Mouse (Mus musculus) limb, embryonic 12.5 days (tissue): Measurements from ENCODE around the gene Pdzd4. TPM values are rescaled to one million over a fixed set of nuclear protein-coding genes. Genes with fewer than 3 reads are reported as not detected.
A peak's percentile ranks its signal among the peaks of the same experiment; 100 is the strongest.

ENCODE experiments used
- ATAC-seq: fragments of 200-750 bp; cut with Nextera tagmentation; 2 replicates; pipeline ENCODE4 v1.8.0; 2017; ENCODE audit warnings: low read depth, moderate TSS enrichment; ENCODE audit not compliant: insufficient number of reproducible peaks, insufficient read depth, low FRiP score, low TSS enrichment
- H3K27ac ChIP-seq: fragments of 300-500 bp; sonication (generic); 2 replicates; pipeline ENCODE4 v1.5.1; 2016; ENCODE audit warnings: mild to moderate bottlenecking, moderate library complexity
- H3K27me3 ChIP-seq: fragments of 300-500 bp; sonication (generic); 2 replicates; pipeline ENCODE4 v1.6.1; 2016; ENCODE audit warnings: mild to moderate bottlenecking, moderate library complexity
- H3K36me3 ChIP-seq: fragments of 300-500 bp; sonication (generic); 2 replicates; pipeline ENCODE4 v1.6.1; 2016; ENCODE audit warnings: mild to moderate bottlenecking, moderate library complexity
- H3K4me1 ChIP-seq: fragments of 300-500 bp; sonication (generic); replicated peaks from 2 replicates; pipeline ENCODE4 v1.6.1; 2016
- H3K4me2 ChIP-seq: fragments of 300-500 bp; sonication (generic); 2 replicates; pipeline ENCODE4 v1.6.1; 2016; ENCODE audit warnings: mild to moderate bottlenecking, moderate library complexity
- H3K4me3 ChIP-seq: fragments of 300-500 bp; sonication (generic); replicated peaks from 2 replicates; pipeline ENCODE4 v1.5.1; 2016; ENCODE audit warnings: mild to moderate bottlenecking
- H3K9ac ChIP-seq: fragments of 300-500 bp; sonication (generic); replicated peaks from 2 replicates; pipeline ENCODE4 v1.6.1; 2016; ENCODE audit warnings: mild to moderate bottlenecking, moderate library complexity
- H3K9me3 ChIP-seq: fragments of 300-500 bp; sonication (generic); 2 replicates; pipeline ENCODE4 v1.6.1; 2016; ENCODE audit warnings: mild to moderate bottlenecking, moderate library complexity
- WGBS: fragments of 180-500 bp; shearing (Covaris S2); methylation state at CpG from one replicate; pipeline ENCODE4 v1.1.7; 2016; 5-methylcytosine and 5-hydroxymethylcytosine counted together
- polyA plus RNA-seq: library from polyadenylated mRNA; unstranded; fragments of >200 nt; fragmentation: Nextera tagmentation; extraction: Ambion mirVana; gene quantifications from 2 replicates; pipeline ENCODE4 v1.2.1, GENCODE M21; 2016

Pdzd4 gene
- 0.87 and 1.4 TPM in 2 replicates for polyA plus RNA-seq

GRCm38 (mm10) chrX:73824185-73825151 lies at the start of gene Pdzd4:
Gene Pdzd4 (minus strand): TSS chrX:73824969.
- no peaks in the 10 kb centered on the region for H3K36me3 ChIP-seq
- H3K27ac ChIP-seq, result no peak within 1 kb of the TSS
- no peaks in the 10 kb centered on the region for H3K9me3 ChIP-seq
- WGBS, result 19% methylated on average over 51 of the region's 84 CpGs
- H3K4me3 ChIP-seq, result peak within 1 kb of the TSS; percentile 64
- peak within 1 kb of the TSS; percentile 70 for H3K4me2 ChIP-seq
- H3K27me3 ChIP-seq, result peaks cover 35% of the 10 kb centered on the region
- H3K4me1 ChIP-seq, result no peaks in the 10 kb centered on the region
- peak within 1 kb of the TSS; percentile 70 for H3K9ac ChIP-seq
- peak; percentile 73 for ATAC-seq

- Histone ChIP-seq H3K27ac (no peak overlapping the region), H3K36me3 (no peaks in the 10 kb centered on the region), H3K27me3 (peaks cover 3% of the 10 kb centered on the region; the same call in 1 of the 2 replicates), H3K9me3 (no peaks in the 10 kb centered on the region), H3K9ac (no peak overlapping the region), H3K4me2 (no peak overlapping the region), H3K4me3 (no peak overlapping the region), H3K4me1 (no peaks in the 10 kb centered on the region)
- WGBS, result 20% methylated on average over 1 of the region's 1 CpGs
- no peak for ATAC-seq
Measured at GRCm38 (mm10) chrX:73871956-73872355, 47.2 kb upstream of the Pdzd4 start.

DNA sequence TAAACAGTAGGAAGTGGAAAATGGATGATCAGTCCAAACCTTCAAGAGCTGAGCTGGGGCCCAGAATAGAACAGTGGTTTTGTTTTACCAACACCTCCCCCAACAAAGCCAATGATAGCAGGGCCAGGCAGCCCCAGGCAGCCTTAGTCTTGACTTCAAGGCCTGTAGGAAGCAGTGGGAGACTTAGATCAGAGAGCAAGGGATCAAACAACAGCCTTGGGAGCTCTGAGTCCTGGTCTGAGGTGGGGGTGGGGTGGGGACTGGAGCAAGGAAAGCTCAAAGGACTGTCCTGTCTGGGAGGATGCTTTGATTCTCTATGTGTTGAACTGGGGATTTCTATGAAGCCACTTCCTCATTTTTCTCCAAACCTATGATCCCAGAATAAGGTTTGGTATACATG lies 46.7 kb upstream of the Pdzd4 start:
- H3K4me1 ChIP-seq, result no peaks in the 10 kb centered on the region
- no peaks in the 10 kb centered on the region for H3K36me3 ChIP-seq
- H3K4me3 ChIP-seq, result no peak overlapping the region
- no peaks in the 10 kb centered on the region for H3K9me3 ChIP-seq
- H3K27me3 ChIP-seq, result peaks cover under 1% of the 10 kb centered on the region; the same call in 1 of the 2 replicates
- H3K27ac ChIP-seq, result no peak overlapping the region
- no peak overlapping the region for H3K9ac ChIP-seq
- no peak overlapping the region for H3K4me2 ChIP-seq
- ATAC-seq, result no peak

DNA sequence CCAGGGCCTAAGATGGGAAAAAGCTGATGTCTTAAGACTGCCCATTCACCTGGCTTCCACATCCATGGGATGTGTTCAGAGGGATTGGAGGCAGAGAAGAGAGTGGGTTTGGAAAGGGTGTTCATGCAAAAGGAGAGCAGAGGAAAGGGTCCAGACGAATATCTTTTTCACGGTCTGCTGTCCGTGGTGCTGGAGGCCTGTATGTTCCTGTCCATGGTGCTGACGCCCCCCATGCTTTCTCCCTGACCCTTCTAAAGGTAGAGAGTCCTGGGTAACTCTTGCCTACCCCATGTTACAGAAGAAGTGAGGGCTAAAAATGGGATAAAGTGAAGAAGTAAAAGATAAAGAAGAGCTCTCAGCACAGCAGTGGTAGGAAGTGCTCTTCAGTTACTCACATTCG lies 44.6 kb upstream of the Pdzd4 start:
- 13% methylated on average over 5 of the region's 5 CpGs for whole genome bisulfite sequencing
- H3K27me3 ChIP-seq, result no peaks in the 10 kb centered on the region
- H3K27ac ChIP-seq, result no peak overlapping the region
- no peak overlapping the region for H3K4me3 ChIP-seq
- no peak overlapping the region for H3K4me2 ChIP-seq
- ATAC-seq, result no peak
- H3K4me1 ChIP-seq, result no peaks in the 10 kb centered on the region
- no peak overlapping the region for H3K9ac ChIP-seq
- H3K36me3 ChIP-seq, result no peaks in the 10 kb centered on the region
- no peaks in the 10 kb centered on the region for H3K9me3 ChIP-seq

- no peaks in the 10 kb centered on the region for H3K9me3 ChIP-seq
- no peak overlapping the region for H3K9ac ChIP-seq
- H3K27me3 ChIP-seq, result no peaks in the 10 kb centered on the region; the same call in 1 of the 2 replicates
- H3K27ac ChIP-seq, result no peak overlapping the region
- 70% methylated on average over 1 of the region's 1 CpGs for WGBS
- ATAC-seq, result no peak
- H3K4me2 ChIP-seq, result no peak overlapping the region
- H3K4me3 ChIP-seq, result no peak overlapping the region
- no peaks in the 10 kb centered on the region for H3K4me1 ChIP-seq
- H3K36me3 ChIP-seq, result no peaks in the 10 kb centered on the region
Measured at GRCm38 (mm10) chrX:73867852-73868251, 43.1 kb upstream of the Pdzd4 start.

GRCm38 (mm10) chrX:73867256-73867655 lies 42.5 kb upstream of the Pdzd4 start:
- no peak for ATAC-seq
- no peaks in the 10 kb centered on the region; the same call in 1 of the 2 replicates for H3K27me3 ChIP-seq
- no peaks in the 10 kb centered on the region for H3K9me3 ChIP-seq
- no peaks in the 10 kb centered on the region for H3K4me1 ChIP-seq
- 30% methylated on average over 3 of the region's 3 CpGs for whole genome bisulfite sequencing
- H3K9ac ChIP-seq, result no peak overlapping the region
- no peaks in the 10 kb centered on the region for H3K36me3 ChIP-seq
- no peak overlapping the region for H3K4me2 ChIP-seq
- no peak overlapping the region for H3K4me3 ChIP-seq
- H3K27ac ChIP-seq, result no peak overlapping the region

DNA sequence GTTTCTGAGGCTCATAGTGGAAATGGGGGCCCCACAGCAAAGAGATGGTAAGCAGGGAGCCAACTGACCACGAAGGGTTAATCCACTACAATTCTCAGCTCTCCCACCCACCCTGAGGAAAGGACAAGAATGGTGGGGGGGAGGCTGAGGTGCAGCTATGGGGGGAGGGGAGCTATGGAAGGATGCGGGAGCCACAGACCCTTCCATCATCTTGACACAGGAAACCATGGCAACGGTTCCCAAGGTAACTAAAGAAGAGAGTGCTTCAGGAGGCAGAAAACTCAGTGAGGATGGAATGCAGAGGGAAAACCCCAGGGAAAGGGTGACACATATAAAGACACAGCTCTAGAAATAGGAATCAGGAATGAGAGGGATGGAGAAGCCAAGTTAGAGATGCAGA lies 39.9 kb upstream of the Pdzd4 start:
- H3K36me3 ChIP-seq, result no peaks in the 10 kb centered on the region
- no peak overlapping the region for H3K4me3 ChIP-seq
- no peaks in the 10 kb centered on the region for H3K9me3 ChIP-seq
- no peaks in the 10 kb centered on the region for H3K4me1 ChIP-seq
- no peak for ATAC-seq
- H3K27ac ChIP-seq, result no peak overlapping the region
- WGBS, result 59% methylated on average over 3 of the region's 3 CpGs
- no peak overlapping the region for H3K9ac ChIP-seq
- H3K27me3 ChIP-seq, result no peaks in the 10 kb centered on the region; the same call in 1 of the 2 replicates
- H3K4me2 ChIP-seq, result no peak overlapping the region

- H3K4me3 ChIP-seq, result no peak overlapping the region
- H3K9ac ChIP-seq, result no peak overlapping the region
- no peak overlapping the region for H3K27ac ChIP-seq
- H3K36me3 ChIP-seq, result no peaks in the 10 kb centered on the region
- H3K4me1 ChIP-seq, result no peaks in the 10 kb centered on the region
- no peaks in the 10 kb centered on the region for H3K9me3 ChIP-seq
- H3K27me3 ChIP-seq, result peaks cover 8% of the 10 kb centered on the region
- ATAC-seq, result no peak
- 58% methylated on average over 3 of the region's 3 CpGs for WGBS
- H3K4me2 ChIP-seq, result no peak overlapping the region
Measured at GRCm38 (mm10) chrX:73855087-73855408, 30.3 kb upstream of the Pdzd4 start.

GRCm38 (mm10) chrX:73854326-73855086 lies 29.7 kb upstream of the Pdzd4 start:
- H3K27me3 ChIP-seq, result peaks cover 8% of the 10 kb centered on the region
- no peak overlapping the region for H3K4me3 ChIP-seq
- no peak overlapping the region for H3K4me2 ChIP-seq
- WGBS, result 76% methylated on average over 9 of the region's 9 CpGs
- no peaks in the 10 kb centered on the region for H3K36me3 ChIP-seq
- no peaks in the 10 kb centered on the region for H3K9me3 ChIP-seq
- H3K9ac ChIP-seq, result no peak overlapping the region
- ATAC-seq, result no peak
- H3K27ac ChIP-seq, result no peak overlapping the region
- H3K4me1 ChIP-seq, result no peaks in the 10 kb centered on the region

DNA sequence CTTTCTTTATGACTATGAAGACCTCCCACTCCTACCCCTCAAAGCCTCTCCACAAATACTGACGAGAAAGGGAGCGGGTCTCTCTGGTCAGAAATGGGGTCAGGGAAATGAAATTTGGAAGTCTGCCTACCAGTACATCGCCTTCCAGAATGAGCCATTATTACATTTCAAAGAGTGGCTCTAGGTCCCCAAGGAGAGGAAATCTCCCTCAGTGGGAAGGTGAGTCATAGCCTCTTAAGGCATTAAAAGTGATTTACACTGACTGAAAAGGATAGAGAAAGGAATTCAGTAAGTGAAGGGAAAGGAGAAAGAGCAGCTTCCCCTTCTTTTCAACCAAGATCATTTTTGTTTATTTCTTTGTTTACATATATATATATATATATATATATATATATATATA lies 11.9 kb upstream of the Pdzd4 start:
- 86% methylated on average over 3 of the region's 3 CpGs for WGBS
- no peak overlapping the region for H3K4me2 ChIP-seq
- H3K4me3 ChIP-seq, result no peak overlapping the region
- no peak for ATAC-seq
- H3K36me3 ChIP-seq, result no peaks in the 10 kb centered on the region
- H3K27me3 ChIP-seq, result no peaks in the 10 kb centered on the region
- H3K9ac ChIP-seq, result no peak overlapping the region
- no peak overlapping the region for H3K27ac ChIP-seq
- no peaks in the 10 kb centered on the region for H3K4me1 ChIP-seq
- H3K9me3 ChIP-seq, result no peaks in the 10 kb centered on the region

DNA sequence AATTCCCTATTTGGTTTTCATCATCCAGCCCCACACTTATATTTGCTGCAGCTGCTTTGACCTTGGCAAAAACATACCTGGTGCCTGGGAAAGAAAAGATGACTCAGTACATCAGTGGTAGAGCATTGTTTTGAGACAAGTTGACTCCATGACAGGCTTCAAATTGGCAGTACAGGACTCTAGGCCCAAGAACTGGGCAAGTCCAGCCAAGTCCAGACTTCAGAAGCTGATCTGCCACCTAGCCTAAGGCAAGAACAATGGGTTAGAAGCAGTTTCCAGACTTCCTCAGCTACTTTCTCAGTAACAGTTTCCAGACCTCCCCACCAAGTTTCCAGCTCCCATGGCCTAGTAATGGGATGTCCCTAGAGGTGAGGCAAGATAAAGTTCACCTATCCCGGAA lies 11.0 kb upstream of the Pdzd4 start:
- H3K36me3 ChIP-seq, result no peaks in the 10 kb centered on the region
- H3K27ac ChIP-seq, result no peak overlapping the region
- H3K9ac ChIP-seq, result no peak overlapping the region
- no peak for ATAC-seq
- H3K4me2 ChIP-seq, result no peak overlapping the region
- H3K4me1 ChIP-seq, result no peaks in the 10 kb centered on the region
- WGBS, result 100% methylated on average over 1 of the region's 1 CpGs
- H3K27me3 ChIP-seq, result no peaks in the 10 kb centered on the region
- no peaks in the 10 kb centered on the region for H3K9me3 ChIP-seq
- no peak overlapping the region for H3K4me3 ChIP-seq
